Mouse (Mus musculus): ENCODE results near the gene Aoc2.
"Not testable (repeated sequence)": the region's sequence is repeated elsewhere in the genome, so short reads cannot be mapped to it uniquely, and the experiment has no call there.

Aoc2 gene

DNA sequence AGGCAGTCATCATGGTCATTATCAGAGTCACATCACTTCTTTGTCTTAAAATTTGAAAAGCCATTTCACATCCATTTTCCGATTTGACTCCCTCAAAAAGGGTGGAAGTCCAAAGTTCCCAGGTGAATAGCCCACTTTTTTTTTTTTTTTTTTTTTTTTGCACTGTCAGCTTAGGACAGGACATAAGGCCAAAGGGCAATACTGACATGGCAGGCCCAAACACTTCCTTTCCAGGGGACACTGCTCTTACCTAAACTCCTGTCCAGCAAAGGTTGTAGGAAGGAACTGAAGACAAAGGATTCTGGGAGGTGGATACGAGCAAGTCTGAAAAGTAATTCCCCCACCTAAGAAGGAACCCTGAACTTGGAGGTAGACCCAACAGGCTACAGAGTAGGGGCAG is 31.1 kb downstream of the Aoc2 start:
- in situ Hi-C loops (cut with MboI) = no loop called here

DNA sequence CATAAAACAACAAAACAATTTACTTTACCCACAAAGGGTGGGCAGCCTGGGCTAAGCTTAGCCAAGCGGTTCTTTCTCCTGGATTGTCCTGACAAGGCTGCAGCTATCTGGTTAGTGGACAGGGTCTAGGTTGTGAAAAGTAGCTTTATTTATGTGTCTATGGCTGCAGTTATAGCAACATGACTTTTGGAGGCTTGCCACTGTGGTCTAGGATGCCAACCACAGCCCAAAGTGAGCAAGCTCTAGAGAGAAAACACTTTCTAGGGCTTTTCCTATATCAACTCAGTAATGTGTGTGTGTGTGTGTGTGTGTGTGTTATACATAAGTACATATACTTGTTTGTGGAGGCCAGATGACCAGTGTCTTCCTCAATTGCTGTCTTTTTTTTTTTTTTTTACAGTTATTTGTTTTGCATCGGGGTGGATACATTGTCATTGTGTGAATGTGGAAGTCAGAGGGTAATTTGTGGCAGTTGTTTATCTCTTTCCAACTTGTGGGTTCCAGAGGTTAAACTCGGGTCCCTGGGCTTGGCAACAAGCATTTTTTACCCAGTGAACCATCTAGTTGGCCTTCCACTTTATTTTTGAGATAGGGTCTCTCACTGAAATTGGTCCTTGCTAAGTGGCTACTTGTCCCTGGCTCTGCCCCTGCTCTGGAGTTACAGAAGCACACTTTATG is 32.8 kb downstream of the Aoc2 start:
- in situ Hi-C loops (cut with MboI) = no loop called here

DNA sequence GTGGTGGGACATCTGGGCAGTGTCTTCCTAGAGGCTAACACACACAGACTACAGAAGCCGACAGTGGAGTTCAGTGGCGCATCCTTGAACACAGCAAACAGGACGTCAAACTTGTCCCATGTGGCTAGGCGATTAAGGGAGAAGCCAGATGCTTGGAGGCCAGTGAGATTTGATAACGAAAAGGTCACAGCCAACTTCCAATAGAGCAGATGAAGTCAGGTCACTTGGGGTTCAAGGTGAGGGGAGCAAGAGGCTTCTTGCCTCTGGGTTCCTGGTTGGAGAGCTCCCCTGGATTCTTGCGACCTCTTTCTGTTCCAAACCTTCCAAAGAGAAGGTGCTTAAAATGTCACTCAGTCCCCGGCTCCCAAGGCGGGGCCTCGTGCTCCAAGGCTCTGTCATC is 34.9 kb downstream of the Aoc2 start:
- in situ Hi-C loops (cut with MboI) = no loop called here

DNA sequence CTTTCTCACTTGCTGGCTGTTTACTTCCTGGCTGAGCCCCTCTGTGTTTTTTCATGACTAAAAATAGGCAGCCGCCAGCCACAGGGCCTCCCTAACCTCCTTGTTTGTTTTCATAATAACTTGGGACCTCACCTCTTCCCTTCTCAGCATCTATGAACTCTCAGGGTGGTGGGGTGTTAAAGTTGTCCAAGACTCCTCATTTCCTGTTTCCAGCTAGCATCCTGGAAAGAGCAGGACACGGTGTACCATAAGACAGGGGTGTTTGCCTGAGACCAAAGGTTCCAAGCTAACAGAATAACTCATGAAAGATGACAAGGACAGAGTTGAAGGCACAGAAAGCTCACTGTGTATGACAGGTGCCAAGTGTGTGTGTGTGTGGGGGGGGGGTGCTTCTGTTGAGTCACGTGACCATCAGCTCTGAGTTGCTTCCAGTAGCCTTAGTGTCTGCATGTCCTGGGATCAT is 35.8 kb downstream of the Aoc2 start:
- in situ Hi-C loops (cut with MboI) = no loop called here

DNA sequence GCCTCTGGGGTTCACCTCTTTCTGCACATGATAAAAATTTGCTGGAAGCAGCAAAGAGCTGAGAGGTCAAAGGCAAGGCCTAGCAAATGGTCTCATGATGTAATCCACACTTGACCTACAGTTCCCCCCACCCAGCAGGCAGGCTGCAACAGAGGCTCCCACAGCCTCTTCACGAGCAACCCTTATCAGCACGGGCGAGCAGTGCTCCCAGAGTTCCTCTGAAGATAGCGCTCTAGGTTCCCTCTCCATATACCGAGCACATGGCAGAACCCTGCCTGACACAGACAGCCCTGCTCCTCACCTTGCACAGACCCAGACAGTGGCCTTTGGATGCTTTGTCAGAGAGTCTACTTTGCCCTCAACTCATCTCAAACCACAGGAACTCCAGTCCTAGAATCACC is 39.7 kb downstream of the Aoc2 start:
- in situ Hi-C loops (cut with MboI) = no loop called here

DNA sequence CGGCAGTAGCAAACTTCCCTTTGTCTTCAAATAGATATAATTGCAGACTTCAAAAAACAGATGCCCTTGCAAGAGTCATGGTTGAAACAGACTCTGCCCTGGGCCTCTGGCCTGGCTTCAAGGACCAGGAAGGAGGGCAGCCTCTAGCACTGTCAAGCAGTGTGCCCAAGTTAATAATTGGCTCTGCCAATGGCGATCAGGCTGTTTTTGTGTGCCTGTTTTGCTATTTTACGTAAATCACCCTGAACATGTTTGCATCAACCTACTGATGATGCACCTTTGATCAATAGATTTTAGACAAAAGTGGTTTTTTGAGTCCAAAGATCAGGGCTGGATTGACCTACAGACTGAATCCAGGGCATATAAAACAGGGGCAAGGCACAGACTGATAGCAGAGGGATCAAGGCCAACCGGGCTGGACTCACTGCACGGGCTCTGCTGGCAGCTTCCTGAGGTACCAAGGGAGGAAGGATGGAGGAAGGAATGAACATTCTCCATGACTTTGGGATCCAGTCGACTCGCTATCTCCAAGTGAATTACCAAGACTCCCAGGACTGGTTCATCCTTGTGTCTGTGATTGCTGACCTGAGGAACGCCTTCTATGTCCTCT is 42.6 kb downstream of the Aoc2 start, which contains the start of gene G6pc:
G6pc (plus strand) TSS at position 236 of the 610 bp plus-strand sequence.
- in situ Hi-C loops (cut with MboI) = no loop called here

DNA sequence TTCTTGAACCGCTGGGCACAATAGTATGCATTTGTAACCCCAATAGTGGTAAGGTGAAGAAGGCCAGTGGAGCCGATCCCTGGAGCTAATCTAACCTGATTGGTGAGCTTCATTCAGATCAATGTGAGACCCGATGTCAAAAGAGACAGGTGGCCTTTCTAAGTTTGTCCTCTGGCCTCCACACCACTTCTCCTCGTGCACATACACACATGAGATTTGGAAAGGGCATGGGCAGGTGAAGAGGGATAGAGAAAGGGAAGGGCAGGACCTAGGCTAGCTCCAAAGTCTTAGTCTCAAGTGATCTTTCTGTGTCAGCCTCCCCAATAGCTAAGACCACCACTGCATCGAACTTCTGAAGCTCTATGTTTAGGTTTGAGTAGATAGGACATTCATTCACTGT is 45.3 kb downstream of the Aoc2 start:
- in situ Hi-C loops (cut with MboI) = no loop called here

DNA sequence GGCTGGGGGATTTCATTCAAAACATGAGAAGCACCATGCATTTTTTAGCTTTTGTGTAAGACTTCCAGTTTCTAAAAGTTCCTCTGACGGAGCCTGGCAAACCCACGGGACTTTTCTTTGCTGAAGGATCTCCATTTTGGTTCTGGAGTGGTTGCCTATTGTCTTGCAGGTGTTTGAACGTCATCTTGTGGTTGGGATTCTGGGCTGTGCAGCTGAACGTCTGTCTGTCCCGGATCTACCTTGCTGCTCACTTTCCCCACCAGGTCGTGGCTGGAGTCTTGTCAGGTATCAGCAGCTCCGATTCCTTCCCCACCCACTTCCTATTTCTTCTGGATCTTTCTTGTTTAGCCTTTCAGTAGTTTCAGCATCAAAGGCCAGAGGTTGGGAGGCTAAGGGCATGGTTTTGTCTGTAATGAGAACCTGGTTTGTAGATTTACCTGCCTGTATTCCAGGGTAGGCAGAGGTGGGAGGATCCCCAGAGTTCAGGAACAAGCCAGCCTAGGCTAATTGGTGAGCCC is 49.6 kb downstream of the Aoc2 start:
- in situ Hi-C loops (cut with MboI) = no loop called here

DNA sequence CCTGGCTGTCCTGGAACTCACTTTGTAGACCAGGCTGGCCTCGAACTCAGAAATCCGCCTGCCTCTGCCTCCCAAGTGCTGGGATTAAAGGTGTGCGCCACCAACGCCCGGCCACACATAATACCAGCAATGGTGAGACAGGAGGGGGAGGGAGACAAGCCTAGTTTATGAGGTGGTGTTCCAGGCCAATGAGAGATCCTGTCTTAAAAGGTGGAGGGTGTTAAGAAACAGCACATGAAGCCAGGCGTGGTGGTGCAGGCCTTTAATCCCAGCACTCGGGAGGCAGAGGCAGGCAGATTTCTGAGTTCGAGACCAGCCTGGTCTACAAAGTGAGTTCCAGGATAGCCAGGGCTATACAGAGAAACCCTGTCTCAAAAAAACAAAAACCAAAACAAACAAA is 53.3 kb downstream of the Aoc2 start:
- in situ Hi-C loops (cut with MboI) = not testable (repeated sequence)

DNA sequence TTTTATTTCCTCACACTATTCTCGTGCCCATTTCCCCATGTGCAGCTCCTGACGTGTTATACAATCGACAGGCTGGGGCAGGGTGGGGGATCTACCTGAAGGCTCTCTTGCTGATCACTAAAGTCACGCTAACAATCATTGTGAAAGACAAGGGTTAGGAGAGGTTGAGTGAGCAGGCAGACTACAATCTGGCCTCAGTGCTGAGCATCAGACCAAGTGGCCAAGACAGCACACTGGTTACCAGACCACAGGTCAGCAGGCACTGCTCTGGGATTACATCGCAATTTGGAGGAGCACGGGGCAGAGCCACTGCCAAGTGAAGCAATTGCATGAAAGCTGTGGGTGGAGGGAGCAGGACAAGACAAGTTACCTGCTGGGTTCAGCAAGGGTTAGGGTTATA is 54.1 kb downstream of the Aoc2 start:
- in situ Hi-C loops (cut with MboI) = no loop called here
